Mouse (Mus musculus) cerebellum, adult 2 months (tissue): ENCODE data around the gene Slc8b1.

Source experiments
- CTCF ChIP-seq: fragments of 200-500 bp; IDR thresholded peaks from 2 replicates; pipeline ENCODE4 v1.5.1; 2011; ENCODE audit warnings: low read depth, mild to moderate bottlenecking, control low read depth, low read length, moderate library complexity, borderline replicate concordance; ENCODE audit not compliant: insufficient read depth
- POLR2A ChIP-seq: fragments of 200-500 bp; IDR thresholded peaks from 2 replicates; pipeline ENCODE4 v1.6.1; 2011; ENCODE audit warnings: low read length, control low read depth, borderline replicate concordance; ENCODE audit not compliant: insufficient read depth

GRCm38 (mm10) chr5:120471538-120471937, 39.4 kb upstream of the Slc8b1 start:
- TF ChIP-seq CTCF = no peak
- no peak for TF ChIP-seq POLR2A
